Mouse (Mus musculus) A20 (cell line): ENCODE results near the gene Igsf10.

ENCODE experiments used
- DNase-seq: peaks from one replicate; pipeline ENCODE4 v3.0.0-alpha.2; 2011; ENCODE audit warnings: low read depth, low spot score

Gene Igsf10

GRCm38 (mm10) chr3:59290551-59290950, 53.6 kb downstream of the Igsf10 start:
- DNase-seq, result no peak

GRCm38 (mm10) chr3:59278620-59279019, 65.6 kb downstream of the Igsf10 start:
- DNase-seq, result no peak

GRCm38 (mm10) chr3:59278254-59278533, 66.0 kb downstream of the Igsf10 start:
- DNase-seq, result no peak

GRCm38 (mm10) chr3:59277502-59278253, 66.5 kb downstream of the Igsf10 start:
- DNase-seq, result no peak

- no peak for DNase-seq
Measured at GRCm38 (mm10) chr3:59270811-59271210, 73.4 kb downstream of the Igsf10 start.
